Mouse (Mus musculus) brain, embryonic 14.5 days (tissue): Measurements from ENCODE around the gene Chmp1a.

Source experiments
- CTCF ChIP-seq: fragments of 200-500 bp; IDR thresholded peaks from 2 replicates; pipeline ENCODE4 v1.5.1; 2012; ENCODE audit warnings: inconsistent platforms, mild to moderate bottlenecking, moderate library complexity, borderline replicate concordance; ENCODE audit not compliant: insufficient read depth, insufficient read length; ENCODE audit errors: extremely low read depth
- POLR2A ChIP-seq: fragments of 200-500 bp; IDR thresholded peaks from 2 replicates; pipeline ENCODE4 v1.6.1; 2012; ENCODE audit warnings: mild to moderate bottlenecking, inconsistent platforms, borderline replicate concordance; ENCODE audit not compliant: poor library complexity, insufficient read depth, insufficient read length, severe bottlenecking; ENCODE audit errors: extremely low read depth

DNA sequence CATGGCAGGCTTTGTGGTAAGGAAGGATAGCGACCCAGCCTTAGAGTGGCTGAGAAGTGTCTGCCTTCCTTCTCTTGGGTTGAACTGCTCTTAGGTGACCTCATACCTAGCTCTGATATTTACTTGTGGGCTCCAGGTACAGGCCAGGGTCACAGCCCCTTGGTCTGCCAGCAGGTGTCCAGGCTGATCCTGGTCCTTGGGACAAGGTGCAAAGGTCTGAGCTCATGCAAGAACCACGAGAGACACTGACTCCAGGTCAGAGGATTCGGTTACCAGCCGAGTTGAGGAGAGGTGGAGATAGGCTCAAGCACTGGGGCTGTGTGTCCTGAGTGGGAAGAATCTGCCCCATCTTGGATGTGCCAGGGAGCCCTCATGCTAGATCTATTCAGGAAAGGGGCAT is 31.8 kb upstream of the Chmp1a start:
- TF ChIP-seq POLR2A (no peak), CTCF (no peak)
